Mouse (Mus musculus): Measurements from ENCODE around the gene Unc45a. TPM values are rescaled to one million over a fixed set of nuclear protein-coding genes. Genes with fewer than 3 reads are reported as not detected.
A peak's percentile ranks its signal among the peaks of the same experiment; 100 is the strongest.

Gene Unc45a
- polyA plus RNA-seq, 1 experiment from 2014 or later = 61.2 TPM

- 76% methylated on average over 3 of the region's 3 CpGs for WGBS
- Histone ChIP-seq H3K9ac (no peak overlapping the region), H3K27me3 (no peaks in the 10 kb centered on the region), H3K36me3 (peaks cover 77% of the 10 kb centered on the region), H3K4me1 (replicated peaks) (no peaks in the 10 kb centered on the region), H3K27ac (replicated peaks) (no peak overlapping the region), H3K4me3 (no peak overlapping the region), H3K4me2 (no peak overlapping the region), H3K9me3 (no peaks in the 10 kb centered on the region)
- no peak for ATAC-seq (ENCODE audit: low FRiP score, low read depth)
Observed at GRCm38 (mm10) chr7:80360435-80360834, 19.6 kb upstream of the Unc45a start.

GRCm38 (mm10) chr7:80358039-80358438, 17.2 kb upstream of the Unc45a start:
- Histone ChIP-seq H3K9ac (no peak overlapping the region), H3K4me1 (replicated peaks) (no peaks in the 10 kb centered on the region), H3K4me3 (no peak overlapping the region), H3K36me3 (peaks cover 74% of the 10 kb centered on the region), H3K4me2 (no peak overlapping the region), H3K9me3 (no peaks in the 10 kb centered on the region), H3K27ac (replicated peaks) (no peak overlapping the region), H3K27me3 (no peaks in the 10 kb centered on the region)
- WGBS = 51% methylated on average over 4 of the region's 4 CpGs
- ATAC-seq (ENCODE audit: low FRiP score, low read depth) = no peak

GRCm38 (mm10) chr7:80357156-80357555, 16.4 kb upstream of the Unc45a start:
- no peaks in the 10 kb centered on the region for H3K27me3 ChIP-seq
- 22% methylated on average over 8 of the region's 8 CpGs for WGBS
- no peak overlapping the region for H3K27ac ChIP-seq (replicated peaks)
- no peaks in the 10 kb centered on the region for H3K4me1 ChIP-seq (replicated peaks)
- peaks cover 74% of the 10 kb centered on the region for H3K36me3 ChIP-seq
- H3K4me2 ChIP-seq = no peak overlapping the region
- peak; percentile 35; the same call in 1 of the 2 replicates for ATAC-seq (ENCODE audit: low FRiP score, low read depth)
- H3K9me3 ChIP-seq = no peaks in the 10 kb centered on the region
- H3K4me3 ChIP-seq = no peak overlapping the region
- H3K9ac ChIP-seq = no peak overlapping the region

- no peak overlapping the region for H3K27ac ChIP-seq (replicated peaks)
- H3K4me1 ChIP-seq (replicated peaks) = no peaks in the 10 kb centered on the region
- no peak overlapping the region for H3K9ac ChIP-seq
- no peak overlapping the region for H3K4me2 ChIP-seq
- H3K27me3 ChIP-seq = no peaks in the 10 kb centered on the region
- 92% methylated on average over 13 of the region's 13 CpGs for WGBS
- H3K4me3 ChIP-seq = no peak overlapping the region
- ATAC-seq (ENCODE audit: low FRiP score, low read depth) = no peak
- no peaks in the 10 kb centered on the region for H3K9me3 ChIP-seq
- H3K36me3 ChIP-seq = peaks cover 76% of the 10 kb centered on the region
Observed at GRCm38 (mm10) chr7:80356351-80356750, 15.5 kb upstream of the Unc45a start.

GRCm38 (mm10) chr7:80352920-80353319, 12.1 kb upstream of the Unc45a start:
- H3K9me3 ChIP-seq = no peaks in the 10 kb centered on the region
- no peak overlapping the region for H3K4me2 ChIP-seq
- H3K36me3 ChIP-seq = peaks cover 68% of the 10 kb centered on the region
- H3K4me1 ChIP-seq (replicated peaks) = no peaks in the 10 kb centered on the region
- WGBS = 94% methylated on average over 8 of the region's 8 CpGs
- H3K9ac ChIP-seq = no peak overlapping the region
- H3K27me3 ChIP-seq = no peaks in the 10 kb centered on the region
- ATAC-seq (ENCODE audit: low FRiP score, low read depth) = no peak
- no peak overlapping the region for H3K4me3 ChIP-seq
- no peak overlapping the region for H3K27ac ChIP-seq (replicated peaks)

GRCm38 (mm10) chr7:80350808-80351207, 10.0 kb upstream of the Unc45a start:
- Histone ChIP-seq H3K4me2 (no peak overlapping the region), H3K4me3 (no peak overlapping the region), H3K27ac (replicated peaks) (no peak overlapping the region), H3K27me3 (no peaks in the 10 kb centered on the region), H3K9ac (no peak overlapping the region), H3K4me1 (replicated peaks) (no peaks in the 10 kb centered on the region), H3K9me3 (no peaks in the 10 kb centered on the region), H3K36me3 (peaks cover 50% of the 10 kb centered on the region)
- WGBS = 74% methylated on average over 2 of the region's 2 CpGs
- no peak for ATAC-seq (ENCODE audit: low FRiP score, low read depth)

GRCm38 (mm10) chr7:80347670-80348586, 7.1 kb upstream of the Unc45a start:
- no peak for ATAC-seq (ENCODE audit: low FRiP score, low read depth)
- no peaks in the 10 kb centered on the region for H3K9me3 ChIP-seq
- H3K4me3 ChIP-seq = no peak overlapping the region
- 63% methylated on average over 13 of the region's 13 CpGs for WGBS
- H3K4me1 ChIP-seq (replicated peaks) = peaks cover 7% of the 10 kb centered on the region
- H3K9ac ChIP-seq = no peak overlapping the region
- no peaks in the 10 kb centered on the region for H3K27me3 ChIP-seq
- no peak overlapping the region for H3K27ac ChIP-seq (replicated peaks)
- no peak overlapping the region for H3K4me2 ChIP-seq
- H3K36me3 ChIP-seq = peaks cover 28% of the 10 kb centered on the region

GRCm38 (mm10) chr7:80346830-80347229, 6.0 kb upstream of the Unc45a start:
- no peaks in the 10 kb centered on the region for H3K27me3 ChIP-seq
- H3K4me2 ChIP-seq = no peak overlapping the region
- no peaks in the 10 kb centered on the region for H3K9me3 ChIP-seq
- H3K9ac ChIP-seq = no peak overlapping the region
- 82% methylated on average over 5 of the region's 5 CpGs for WGBS
- no peak overlapping the region for H3K4me3 ChIP-seq
- ATAC-seq (ENCODE audit: low FRiP score, low read depth) = no peak
- no peak overlapping the region for H3K27ac ChIP-seq (replicated peaks)
- H3K4me1 ChIP-seq (replicated peaks) = peaks cover 17% of the 10 kb centered on the region
- H3K36me3 ChIP-seq = peaks cover 19% of the 10 kb centered on the region

- no peak overlapping the region for H3K4me2 ChIP-seq
- peaks cover 21% of the 10 kb centered on the region for H3K4me1 ChIP-seq (replicated peaks)
- H3K27ac ChIP-seq (replicated peaks) = no peak overlapping the region
- H3K36me3 ChIP-seq = peaks cover 14% of the 10 kb centered on the region
- no peak for ATAC-seq (ENCODE audit: low FRiP score, low read depth)
- no peaks in the 10 kb centered on the region for H3K9me3 ChIP-seq
- H3K27me3 ChIP-seq = no peaks in the 10 kb centered on the region
- no peak overlapping the region for H3K4me3 ChIP-seq
- no peak overlapping the region for H3K9ac ChIP-seq
- 97% methylated on average over 9 of the region's 9 CpGs for WGBS
Observed at GRCm38 (mm10) chr7:80346173-80346572, 5.4 kb upstream of the Unc45a start.

- Histone ChIP-seq H3K4me2 (peak overlapping the region; percentile 84), H3K4me1 (replicated peaks) (peaks cover 40% of the 10 kb centered on the region), H3K9ac (peak overlapping the region; percentile 68), H3K27me3 (no peaks in the 10 kb centered on the region), H3K27ac (replicated peaks) (peak overlapping the region; percentile 80), H3K4me3 (peak overlapping the region; percentile 47), H3K36me3 (no peaks in the 10 kb centered on the region), H3K9me3 (no peaks in the 10 kb centered on the region)
- 26% methylated on average over 19 of the region's 19 CpGs for WGBS
- peak; percentile 7; the same call in 1 of the 2 replicates for ATAC-seq (ENCODE audit: low FRiP score, low read depth)
Observed at GRCm38 (mm10) chr7:80343270-80344018, 2.6 kb upstream of the Unc45a start.

GRCm38 (mm10) chr7:80342858-80343257, 2.1 kb upstream of the Unc45a start, which contains the start of gene Hddc3:
TSS of gene Hddc3 (plus strand) at chr7:80343104.
- H3K36me3 ChIP-seq = no peaks in the 10 kb centered on the region
- H3K27ac ChIP-seq (replicated peaks) = peak within 1 kb of the TSS; percentile 80
- H3K27me3 ChIP-seq = no peaks in the 10 kb centered on the region
- peak within 1 kb of the TSS; percentile 68 for H3K9ac ChIP-seq
- WGBS = 2% methylated on average over 25 of the region's 25 CpGs
- H3K9me3 ChIP-seq = no peaks in the 10 kb centered on the region
- peak within 1 kb of the TSS; percentile 47 for H3K4me3 ChIP-seq
- peak within 1 kb of the TSS; percentile 84 for H3K4me2 ChIP-seq
- H3K4me1 ChIP-seq (replicated peaks) = peaks cover 46% of the 10 kb centered on the region
- peak; percentile 63 for ATAC-seq (ENCODE audit: low FRiP score, low read depth)

GRCm38 (mm10) chr7:80341793-80342192, 988 bp upstream of the Unc45a start:
- WGBS = 68% methylated on average over 7 of the region's 7 CpGs
- Histone ChIP-seq H3K9ac (no peak overlapping the region), H3K27me3 (no peaks in the 10 kb centered on the region), H3K4me3 (no peak overlapping the region), H3K9me3 (no peaks in the 10 kb centered on the region), H3K27ac (replicated peaks) (no peak overlapping the region), H3K36me3 (peaks cover 4% of the 10 kb centered on the region), H3K4me2 (no peak overlapping the region), H3K4me1 (replicated peaks) (peaks cover 50% of the 10 kb centered on the region)
- ATAC-seq (ENCODE audit: low FRiP score, low read depth) = no peak
